Mouse (Mus musculus) G1E (cell line): ENCODE measurements around the gene Fkbp5.

ENCODE experiments used
- CTCF ChIP-seq: IDR thresholded peaks from 2 replicates; pipeline ENCODE4 v1.5.1; 2012; ENCODE audit warnings: low read depth, low read length, inconsistent platforms, mixed read lengths
- GATA1 ChIP-seq: IDR thresholded peaks from 2 replicates; pipeline ENCODE4 v1.6.1; 2012; ENCODE audit warnings: borderline replicate concordance, low read length, inconsistent platforms, mixed read lengths
- POLR2AphosphoS5 ChIP-seq: IDR thresholded peaks from 2 replicates; pipeline ENCODE4 v1.6.1; 2012; ENCODE audit warnings: low read depth, low read length, inconsistent platforms; ENCODE audit not compliant: insufficient replicate concordance

GRCm38 (mm10) chr17:28527184-28528042, 10.1 kb upstream of the Fkbp5 start:
- no peak for TF ChIP-seq CTCF
- TF ChIP-seq POLR2AphosphoS5: no peak
- no peak for TF ChIP-seq GATA1
